Mouse (Mus musculus) embryonic facial prominence, embryonic 13.5 days (tissue): ENCODE data around the gene Fcho2. TPM values are rescaled to one million over a fixed set of nuclear protein-coding genes. Genes with fewer than 3 reads are reported as not detected.

Experiments
- ATAC-seq: fragments of 200-750 bp; cut with Nextera tagmentation; 2 replicates; pipeline ENCODE4 v1.8.0; 2017; ENCODE audit warnings: low read depth; ENCODE audit not compliant: insufficient number of reproducible peaks, insufficient read depth, low FRiP score, low TSS enrichment
- H3K27ac ChIP-seq: fragments of 300-500 bp; sonication (generic); 2 replicates; pipeline ENCODE4 v1.5.1; 2015; ENCODE audit warnings: moderate library complexity, mild to moderate bottlenecking, inconsistent platforms
- H3K27me3 ChIP-seq: fragments of 300-500 bp; sonication (generic); 2 replicates; pipeline ENCODE4 v1.6.1; 2015; ENCODE audit warnings: mild to moderate bottlenecking, inconsistent platforms
- H3K36me3 ChIP-seq: fragments of 300-500 bp; sonication (generic); 2 replicates; pipeline ENCODE4 v1.6.1; 2015; ENCODE audit warnings: mild to moderate bottlenecking, inconsistent platforms
- H3K4me1 ChIP-seq: fragments of 300-500 bp; sonication (generic); 2 replicates; pipeline ENCODE4 v1.6.1; 2015; ENCODE audit warnings: inconsistent platforms
- H3K4me2 ChIP-seq: fragments of 300-500 bp; sonication (generic); 2 replicates; pipeline ENCODE4 v1.6.1; 2015; ENCODE audit warnings: moderate library complexity, mild to moderate bottlenecking, inconsistent platforms
- H3K4me3 ChIP-seq: fragments of 300-500 bp; sonication (generic); 2 replicates; pipeline ENCODE4 v1.5.1; 2015; ENCODE audit warnings: mild to moderate bottlenecking, inconsistent platforms
- H3K9ac ChIP-seq: fragments of 300-500 bp; sonication (generic); 2 replicates; pipeline ENCODE4 v1.6.1; 2015; ENCODE audit warnings: mild to moderate bottlenecking, inconsistent platforms
- H3K9me3 ChIP-seq: fragments of 300-500 bp; sonication (generic); 2 replicates; pipeline ENCODE4 v1.6.1; 2016; ENCODE audit warnings: inconsistent platforms
- WGBS: fragments of 180-500 bp; shearing (Covaris S2); methylation state at CpG from one replicate; pipeline ENCODE4 v1.1.7; 2015; ENCODE audit warnings: mixed read lengths; 5-methylcytosine and 5-hydroxymethylcytosine counted together
- polyA plus RNA-seq: library from polyadenylated mRNA; unstranded; fragments of >200 nt; fragmentation: Nextera tagmentation; extraction: Ambion mirVana; gene quantifications from 2 replicates; pipeline ENCODE4 v1.2.1, GENCODE M21; 2015

Gene Fcho2
- polyA plus RNA-seq, 1 experiment from 2014 or later: 45.2 TPM

GRCm38 (mm10) chr13:98743829-98744228, 71.4 kb downstream of the Fcho2 start:
- Histone ChIP-seq H3K4me1 (no peaks in the 10 kb centered on the region), H3K9ac (no peak overlapping the region), H3K4me3 (no peak overlapping the region), H3K4me2 (no peak overlapping the region), H3K36me3 (peaks cover 50% of the 10 kb centered on the region), H3K9me3 (no peaks in the 10 kb centered on the region), H3K27me3 (no peaks in the 10 kb centered on the region), H3K27ac (no peak overlapping the region)
- no peak for ATAC-seq

GRCm38 (mm10) chr13:98743214-98743613, 72.0 kb downstream of the Fcho2 start:
- H3K27ac ChIP-seq: no peak overlapping the region
- peaks cover 49% of the 10 kb centered on the region for H3K36me3 ChIP-seq
- H3K4me1 ChIP-seq: no peaks in the 10 kb centered on the region
- H3K4me2 ChIP-seq: no peak overlapping the region
- 86% methylated on average over 6 of the region's 6 CpGs for WGBS
- no peak overlapping the region for H3K4me3 ChIP-seq
- no peak for ATAC-seq
- H3K27me3 ChIP-seq: no peaks in the 10 kb centered on the region
- no peak overlapping the region for H3K9ac ChIP-seq
- H3K9me3 ChIP-seq: no peaks in the 10 kb centered on the region

- H3K4me3 ChIP-seq: no peak overlapping the region
- H3K9ac ChIP-seq: no peak overlapping the region
- H3K9me3 ChIP-seq: no peaks in the 10 kb centered on the region
- H3K4me1 ChIP-seq: no peaks in the 10 kb centered on the region
- no peak for ATAC-seq
- no peak overlapping the region for H3K4me2 ChIP-seq
- H3K27ac ChIP-seq: no peak overlapping the region
- no peaks in the 10 kb centered on the region for H3K27me3 ChIP-seq
- WGBS: 90% methylated on average over 2 of the region's 2 CpGs
- peaks cover 35% of the 10 kb centered on the region for H3K36me3 ChIP-seq
Measured at GRCm38 (mm10) chr13:98738213-98738612, 77.0 kb downstream of the Fcho2 start.

- Histone ChIP-seq H3K4me2 (no peak overlapping the region), H3K4me3 (no peak overlapping the region), H3K27ac (no peak overlapping the region), H3K4me1 (no peaks in the 10 kb centered on the region), H3K36me3 (peaks cover 48% of the 10 kb centered on the region), H3K27me3 (no peaks in the 10 kb centered on the region), H3K9me3 (no peaks in the 10 kb centered on the region), H3K9ac (no peak overlapping the region)
- WGBS: 67% methylated on average over 3 of the region's 3 CpGs
- ATAC-seq: no peak
Measured at GRCm38 (mm10) chr13:98733292-98733691, 82.0 kb downstream of the Fcho2 start.

GRCm38 (mm10) chr13:98729271-98730062, 85.8 kb downstream of the Fcho2 start:
- Histone ChIP-seq H3K9me3 (no peaks in the 10 kb centered on the region), H3K27ac (no peak overlapping the region), H3K4me1 (no peaks in the 10 kb centered on the region), H3K36me3 (peaks cover 66% of the 10 kb centered on the region), H3K9ac (no peak overlapping the region), H3K4me3 (no peak overlapping the region), H3K27me3 (no peaks in the 10 kb centered on the region), H3K4me2 (no peak overlapping the region)
- WGBS: 54% methylated on average over 1 of the region's 1 CpGs
- no peak for ATAC-seq

- Histone ChIP-seq H3K4me3 (no peak overlapping the region), H3K4me2 (no peak overlapping the region), H3K9me3 (no peaks in the 10 kb centered on the region), H3K4me1 (no peaks in the 10 kb centered on the region), H3K27me3 (no peaks in the 10 kb centered on the region), H3K27ac (no peak overlapping the region), H3K36me3 (peaks cover 54% of the 10 kb centered on the region), H3K9ac (no peak overlapping the region)
- ATAC-seq: no peak
- WGBS: 63% methylated on average over 4 of the region's 4 CpGs
Measured at GRCm38 (mm10) chr13:98726494-98726893, 88.8 kb downstream of the Fcho2 start.

GRCm38 (mm10) chr13:98723430-98723829, 91.8 kb downstream of the Fcho2 start:
- H3K27me3 ChIP-seq: no peaks in the 10 kb centered on the region
- H3K9me3 ChIP-seq: no peaks in the 10 kb centered on the region
- ATAC-seq: no peak
- no peak overlapping the region for H3K9ac ChIP-seq
- no peak overlapping the region for H3K4me3 ChIP-seq
- no peak overlapping the region for H3K27ac ChIP-seq
- WGBS: 84% methylated on average over 1 of the region's 1 CpGs
- H3K4me2 ChIP-seq: no peak overlapping the region
- peaks cover 42% of the 10 kb centered on the region for H3K36me3 ChIP-seq
- no peaks in the 10 kb centered on the region for H3K4me1 ChIP-seq

GRCm38 (mm10) chr13:98722296-98722695, 93.0 kb downstream of the Fcho2 start:
- H3K27ac ChIP-seq: no peak overlapping the region
- no peaks in the 10 kb centered on the region for H3K27me3 ChIP-seq
- H3K4me1 ChIP-seq: no peaks in the 10 kb centered on the region
- 56% methylated on average over 1 of the region's 1 CpGs for WGBS
- H3K4me3 ChIP-seq: no peak overlapping the region
- H3K9me3 ChIP-seq: no peaks in the 10 kb centered on the region
- no peak overlapping the region for H3K4me2 ChIP-seq
- H3K36me3 ChIP-seq: peaks cover 34% of the 10 kb centered on the region
- ATAC-seq: no peak
- H3K9ac ChIP-seq: no peak overlapping the region

GRCm38 (mm10) chr13:98716176-98716575, 99.1 kb downstream of the Fcho2 start:
- H3K27ac ChIP-seq: no peak overlapping the region
- H3K9me3 ChIP-seq: no peaks in the 10 kb centered on the region
- no peak for ATAC-seq
- H3K4me3 ChIP-seq: no peak overlapping the region
- WGBS: 87% methylated on average over 8 of the region's 8 CpGs
- no peaks in the 10 kb centered on the region for H3K27me3 ChIP-seq
- H3K4me1 ChIP-seq: no peaks in the 10 kb centered on the region
- H3K4me2 ChIP-seq: no peak overlapping the region
- peaks cover 5% of the 10 kb centered on the region; the same call in 1 of the 2 replicates for H3K36me3 ChIP-seq
- H3K9ac ChIP-seq: no peak overlapping the region

- Histone ChIP-seq H3K36me3 (peaks cover 5% of the 10 kb centered on the region; the same call in 1 of the 2 replicates), H3K9me3 (no peaks in the 10 kb centered on the region), H3K9ac (no peak overlapping the region), H3K4me1 (no peaks in the 10 kb centered on the region), H3K27me3 (no peaks in the 10 kb centered on the region), H3K27ac (no peak overlapping the region), H3K4me3 (no peak overlapping the region), H3K4me2 (no peak overlapping the region)
- 89% methylated on average over 6 of the region's 6 CpGs for WGBS
- no peak for ATAC-seq
Measured at GRCm38 (mm10) chr13:98715443-98715990, 99.7 kb downstream of the Fcho2 start.

GRCm38 (mm10) chr13:98710655-98711054, 104.6 kb downstream of the Fcho2 start:
- H3K36me3 ChIP-seq: peaks cover 5% of the 10 kb centered on the region; the same call in 1 of the 2 replicates
- no peak for ATAC-seq

GRCm38 (mm10) chr13:98710236-98710635, 105.0 kb downstream of the Fcho2 start:
- peaks cover 5% of the 10 kb centered on the region; the same call in 1 of the 2 replicates for H3K36me3 ChIP-seq
- ATAC-seq: no peak
- H3K4me1 ChIP-seq: no peaks in the 10 kb centered on the region
- whole genome bisulfite sequencing: 66% methylated on average over 8 of the region's 8 CpGs
- H3K9me3 ChIP-seq: no peaks in the 10 kb centered on the region
- H3K27me3 ChIP-seq: no peaks in the 10 kb centered on the region
- H3K4me2 ChIP-seq: no peak overlapping the region
- H3K4me3 ChIP-seq: no peak overlapping the region
- H3K9ac ChIP-seq: no peak overlapping the region
- H3K27ac ChIP-seq: no peak overlapping the region

More at GRCm38 (mm10) chr13:98710655-98711054, 104.6 kb downstream of the Fcho2 start:
- no peak overlapping the region for H3K4me2 ChIP-seq
- no peaks in the 10 kb centered on the region for H3K27me3 ChIP-seq
- no peak overlapping the region for H3K27ac ChIP-seq
- WGBS: 88% methylated on average over 1 of the region's 1 CpGs
- no peak overlapping the region for H3K4me3 ChIP-seq
- H3K4me1 ChIP-seq: no peaks in the 10 kb centered on the region
- H3K9me3 ChIP-seq: no peaks in the 10 kb centered on the region
- H3K9ac ChIP-seq: no peak overlapping the region
